8 mouse cellular contexts compared by ENCODE assay signal in genomic region chr12:80517977-80518376, GRCm38 (mm10). TPM values are rescaled to one million over a fixed set of nuclear protein-coding genes. Genes with fewer than 3 reads are reported as not detected.
DNase-seq lines count a peak whose midpoint lies in the region; ATAC-seq and TF ChIP-seq lines count a peak whose summit lies in the region.

Gene Galnt16, plus strand, starts transcription at chr12:80518277.

- TF ChIP-seq CTCF in kidney, postnatal 0 days (IDR thresholded peaks at IDR 0.05; ENCODE audit: low read depth) = no peak

- H3K4me2 ChIP-seq in kidney, postnatal 0 days (ENCODE audit: low read length) = peak within 1 kb of the TSS; percentile 98
- peak within 1 kb of the TSS; percentile 97 for H3K4me2 ChIP-seq in embryonic facial prominence, embryonic 15.5 days (replicated peaks)
- H3K4me2 ChIP-seq in intestine, embryonic 14.5 days (ENCODE audit: low read length) = peak within 1 kb of the TSS; percentile 96
- peak within 1 kb of the TSS; percentile 94 for H3K4me2 ChIP-seq in midbrain, embryonic 12.5 days (replicated peaks)

- H3K4me3 ChIP-seq in kidney, postnatal 0 days (replicated peaks; ENCODE audit: low read depth, low read length) = peak within 1 kb of the TSS; percentile 55
- H3K4me3 ChIP-seq in embryonic facial prominence, embryonic 15.5 days (replicated peaks) = peak within 1 kb of the TSS; percentile 68
- peak within 1 kb of the TSS; percentile 70 for H3K4me3 ChIP-seq in intestine, embryonic 14.5 days (ENCODE audit: low read depth, low read length)
- H3K4me3 ChIP-seq in midbrain, embryonic 12.5 days = peak within 1 kb of the TSS; percentile 82

- no peak for DNase-seq in kidney, postnatal 0 days (ENCODE audit: low spot score)
- no peak for DNase-seq in kidney, postnatal 4 days
- DNase-seq in intestine, embryonic 14.5 days (ENCODE audit: low spot score) = no peak
- DNase-seq in urinary bladder, postnatal 25 days (ENCODE audit: low spot score) = no peak
- no peak for DNase-seq in embryo, embryonic 10 days (ENCODE audit: low spot score)

- WGBS in kidney, postnatal 0 days = 9% methylated on average over 14 of the region's 14 CpGs
- 6% methylated on average over 14 of the region's 14 CpGs for WGBS in embryonic facial prominence, embryonic 15.5 days
- WGBS in intestine, embryonic 14.5 days = 9% methylated on average over 14 of the region's 14 CpGs
- whole genome bisulfite sequencing in midbrain, embryonic 12.5 days = 6% methylated on average over 14 of the region's 14 CpGs

- H3K4me1 ChIP-seq in kidney, postnatal 0 days (replicated peaks; ENCODE audit: insufficient read depth, low read length) = 0 out of 2 replicates have a peak, but pooled peaks cover 6% of the 10 kb centered on the region
- H3K4me1 ChIP-seq in embryonic facial prominence, embryonic 15.5 days = peaks cover 24% of the 10 kb centered on the region
- H3K4me1 ChIP-seq in intestine, embryonic 14.5 days (replicated peaks; ENCODE audit: control insufficient read depth, insufficient read depth, low read length) = peaks cover 10% of the 10 kb centered on the region
- H3K4me1 ChIP-seq in midbrain, embryonic 12.5 days = peaks cover 28% of the 10 kb centered on the region

- no peak within 1 kb of the TSS for H3K27ac ChIP-seq in kidney, postnatal 0 days
- peak within 1 kb of the TSS; percentile 29 for H3K27ac ChIP-seq in embryonic facial prominence, embryonic 15.5 days (replicated peaks)
- H3K27ac ChIP-seq in intestine, embryonic 14.5 days (ENCODE audit: low read depth) = peak within 1 kb of the TSS; percentile 62; the same call in 1 of the 2 replicates
- peak within 1 kb of the TSS; percentile 92 for H3K27ac ChIP-seq in midbrain, embryonic 12.5 days (replicated peaks)

- H3K9ac ChIP-seq in kidney, postnatal 0 days (ENCODE audit: low read depth, low read length) = peak within 1 kb of the TSS; percentile 38; the same call in 1 of the 2 replicates
- peak within 1 kb of the TSS; percentile 43 for H3K9ac ChIP-seq in embryonic facial prominence, embryonic 15.5 days
- H3K9ac ChIP-seq in intestine, embryonic 14.5 days (ENCODE audit: low read length) = peak within 1 kb of the TSS; percentile 44
- peak within 1 kb of the TSS; percentile 74 for H3K9ac ChIP-seq in midbrain, embryonic 12.5 days (replicated peaks)

- H3K36me3 ChIP-seq in kidney, postnatal 0 days (ENCODE audit: insufficient read depth, low read length) = no peaks in the 10 kb centered on the region
- H3K36me3 ChIP-seq in embryonic facial prominence, embryonic 15.5 days = no peaks in the 10 kb centered on the region
- no peaks in the 10 kb centered on the region for H3K36me3 ChIP-seq in intestine, embryonic 14.5 days (ENCODE audit: control insufficient read depth, insufficient read depth, low read length)
- H3K36me3 ChIP-seq in midbrain, embryonic 12.5 days = no peaks in the 10 kb centered on the region

- H3K27me3 ChIP-seq in kidney, postnatal 0 days (ENCODE audit: insufficient read depth, low read length) = peaks cover 31% of the 10 kb centered on the region
- H3K27me3 ChIP-seq in embryonic facial prominence, embryonic 15.5 days = peaks cover 54% of the 10 kb centered on the region
- peaks cover 47% of the 10 kb centered on the region for H3K27me3 ChIP-seq in intestine, embryonic 14.5 days (replicated peaks; ENCODE audit: control insufficient read depth, insufficient read depth, low read length)
- H3K27me3 ChIP-seq in midbrain, embryonic 12.5 days = peaks cover 35% of the 10 kb centered on the region

- H3K9me3 ChIP-seq in kidney, postnatal 0 days (replicated peaks; ENCODE audit: low read length) = no peaks in the 10 kb centered on the region
- H3K9me3 ChIP-seq in embryonic facial prominence, embryonic 15.5 days (replicated peaks) = no peaks in the 10 kb centered on the region
- H3K9me3 ChIP-seq in intestine, embryonic 14.5 days (ENCODE audit: control insufficient read depth, low read length) = no peaks in the 10 kb centered on the region
- no peaks in the 10 kb centered on the region for H3K9me3 ChIP-seq in midbrain, embryonic 12.5 days

- ATAC-seq in kidney, postnatal 0 days (replicated peaks; ENCODE audit: low FRiP score, low read depth) = no peak
- no peak for ATAC-seq in embryonic facial prominence, embryonic 15.5 days (ENCODE audit: insufficient number of reproducible peaks, low FRiP score, low TSS enrichment, low read depth)
- no peak for ATAC-seq in intestine, embryonic 14.5 days (replicated peaks; ENCODE audit: low FRiP score, low TSS enrichment, low read depth)
- ATAC-seq in midbrain, embryonic 12.5 days (ENCODE audit: low FRiP score, low read depth) = no peak
- no peak for ATAC-seq in monocyte, adult 5-6 weeks (replicated peaks; ENCODE audit: insufficient number of reproducible peaks, low FRiP score, low TSS enrichment, poor library complexity, severe bottlenecking)

RNA-seq across cellular contexts. Expression of gene Galnt16, which starts in this region (rescaled TPM):
- polyA plus RNA-seq in kidney, postnatal 0 days (2015; fragmentation: Nextera tagmentation; extraction: Ambion mirVana) = 3.9 TPM in 2 replicates
- 25.4 and 27.6 TPM in 2 replicates for polyA plus RNA-seq in embryonic facial prominence, embryonic 15.5 days (2015; fragmentation: Nextera tagmentation; extraction: Ambion mirVana)
- polyA plus RNA-seq in intestine, embryonic 14.5 days (2014; fragmentation: Nextera tagmentation; extraction: Ambion mirVana) = 5.9 and 6.9 TPM in 2 replicates
- 24.7 and 29.8 TPM in 2 replicates for polyA plus RNA-seq in midbrain, embryonic 12.5 days (2016; fragmentation: Nextera tagmentation; extraction: Ambion mirVana)
- total RNA-seq in monocyte, adult 5-6 weeks (2017) = not detected in 3 replicates
